Mouse (Mus musculus) monocyte, adult 2 months (primary cell): ENCODE measurements around the gene Sult6b2.
A peak's percentile ranks its signal among the peaks of the same experiment; 100 is the strongest.

Source experiments
- DNase-seq, 2 experiments: peaks; one replicate each; pipeline ENCODE4 v3.0.0; 2022; ENCODE audit warnings: low spot score in 2 of 2, low read depth in 1 of 2

Gene Sult6b2

DNA sequence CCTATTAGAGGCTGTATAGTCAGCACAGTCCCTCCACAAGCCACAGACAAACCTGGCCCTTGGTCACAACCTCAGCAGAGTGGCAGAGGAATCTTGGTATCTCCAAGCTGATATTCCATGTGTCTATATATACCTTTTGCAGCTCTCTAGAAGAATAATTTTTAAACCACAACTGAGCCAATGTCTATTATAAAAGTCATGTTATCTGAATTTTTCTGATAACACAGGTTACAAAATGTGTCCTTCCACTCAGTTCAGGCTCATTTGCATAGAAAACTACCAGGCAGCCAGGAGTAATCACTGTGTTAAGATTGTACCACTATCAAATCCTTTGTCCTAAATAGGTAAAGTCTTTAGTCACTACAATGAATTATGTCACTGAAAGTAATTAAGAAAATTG is at the start of gene Sult6b2:
Gene Sult6b2 (minus strand): TSS at position 101 of the 400 bp plus-strand sequence.
- no peak for DNase-seq

DNA sequence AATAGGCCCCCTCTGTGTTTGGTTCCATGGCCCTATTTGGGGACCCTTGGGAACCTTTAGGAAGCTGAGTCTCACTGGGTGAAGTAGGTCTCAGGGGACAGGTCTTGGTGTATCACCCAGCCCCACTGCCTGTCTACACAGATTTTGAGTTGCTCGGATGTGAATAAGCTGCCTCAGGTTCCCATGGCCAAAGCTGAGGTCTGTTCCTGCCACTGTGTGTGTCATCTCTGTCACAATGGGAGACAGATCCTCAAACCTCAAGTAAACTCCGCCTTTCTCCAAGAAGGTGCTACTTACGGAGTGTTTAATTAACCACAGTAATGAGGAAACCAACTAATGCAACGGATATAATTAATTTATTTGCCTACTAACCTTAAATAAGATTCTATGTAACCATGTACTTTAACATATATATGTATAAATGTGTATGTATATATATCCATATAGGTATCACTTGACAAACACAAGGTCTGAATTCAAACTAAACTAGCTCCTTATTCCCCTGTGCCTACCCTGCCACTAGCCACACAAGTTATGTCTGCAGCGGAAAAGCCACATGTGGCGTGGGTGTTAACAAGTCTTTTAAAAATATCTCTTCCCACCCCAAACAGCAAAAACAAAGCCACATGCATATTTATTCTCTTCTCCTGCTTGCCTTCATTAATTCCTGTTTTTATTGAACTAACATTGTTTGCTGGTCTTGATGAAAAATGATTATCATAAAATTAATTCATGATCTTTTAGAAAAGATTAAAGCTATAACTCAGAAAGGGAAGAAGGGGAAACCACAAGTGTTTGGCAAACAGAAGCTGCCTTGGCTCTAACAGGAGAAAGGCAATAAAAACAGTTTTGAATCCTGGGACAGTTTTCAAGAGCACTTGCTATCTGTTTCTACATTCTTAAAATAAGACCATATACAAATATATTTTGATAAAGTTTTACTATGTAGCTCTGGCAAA is 48.4 kb upstream of the Sult6b2 start:
- DNase-seq, result no peak

DNA sequence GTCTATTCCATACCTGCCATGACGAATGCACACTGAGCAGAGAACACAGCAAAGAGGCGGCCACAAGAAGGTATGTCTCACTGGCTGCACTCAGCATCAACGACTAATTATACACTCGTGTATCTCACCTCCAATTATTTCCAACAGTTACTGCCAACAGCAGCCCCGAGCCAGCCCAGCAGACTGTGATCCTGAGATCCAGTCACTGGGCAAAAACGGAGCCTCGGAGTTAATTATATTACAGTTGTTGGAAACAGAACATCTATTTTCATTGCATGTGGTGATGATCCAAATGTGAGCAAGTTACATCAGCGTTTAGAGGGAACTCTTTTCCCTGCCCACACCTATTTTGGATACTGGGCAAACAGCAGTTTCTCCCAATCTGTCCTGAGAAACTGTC is 46.1 kb upstream of the Sult6b2 start:
- DNase-seq, result no peak

DNA sequence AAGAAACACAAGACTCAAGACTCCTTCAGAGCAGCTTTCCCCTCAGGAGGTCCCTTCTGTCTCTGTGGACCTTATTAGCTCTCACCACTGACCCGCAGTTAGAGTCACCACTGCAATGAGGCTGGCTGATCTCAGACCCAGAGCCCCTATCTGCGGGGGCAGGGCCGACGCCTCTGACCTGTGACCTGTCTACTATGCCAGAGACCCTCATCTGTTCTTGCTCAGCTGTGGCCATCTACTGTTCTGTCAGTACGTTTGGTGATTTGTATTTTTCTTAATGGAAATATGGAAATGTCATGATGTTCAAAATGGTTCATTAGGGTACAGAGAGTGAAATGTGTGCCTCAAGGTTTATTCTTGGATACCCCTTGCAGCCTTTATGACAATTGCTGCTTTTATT is 45.0 kb upstream of the Sult6b2 start:
- no peak for DNase-seq

DNA sequence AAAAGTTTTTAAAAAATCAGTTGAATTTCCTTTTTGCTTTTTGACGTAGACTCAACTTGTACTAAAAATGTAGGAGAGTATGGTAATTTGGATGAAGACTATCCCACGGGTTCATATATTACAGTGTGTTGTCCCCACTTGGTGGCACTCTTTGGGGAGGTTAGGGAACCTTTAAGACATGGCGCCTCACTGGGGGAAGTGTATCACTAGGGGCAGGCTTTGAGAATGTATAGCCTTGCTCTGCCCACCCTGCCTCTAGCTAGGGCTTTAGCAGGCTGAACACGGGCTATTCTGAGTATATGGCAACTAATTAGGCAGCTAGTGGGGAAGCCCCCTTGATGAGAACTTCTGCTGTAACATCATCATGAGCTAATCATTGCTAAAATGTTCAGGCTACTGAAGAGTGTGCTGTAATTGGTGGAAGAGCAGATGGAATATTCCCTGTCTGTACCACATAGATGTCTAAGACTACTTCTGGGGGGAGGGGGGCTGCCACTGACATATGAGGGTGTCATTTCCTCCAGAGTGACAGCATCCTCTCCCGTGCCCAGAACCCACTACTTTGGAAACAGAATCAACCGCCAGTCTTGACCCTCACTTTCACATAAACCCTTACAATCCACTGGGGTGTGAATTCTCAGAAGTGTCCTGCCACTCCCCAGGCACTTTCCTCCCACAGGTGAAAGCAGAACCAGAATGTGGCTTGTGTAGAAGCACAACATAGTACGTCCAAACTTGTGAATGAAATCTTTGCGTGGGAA is 43.8 kb upstream of the Sult6b2 start:
- DNase-seq, result no peak

DNA sequence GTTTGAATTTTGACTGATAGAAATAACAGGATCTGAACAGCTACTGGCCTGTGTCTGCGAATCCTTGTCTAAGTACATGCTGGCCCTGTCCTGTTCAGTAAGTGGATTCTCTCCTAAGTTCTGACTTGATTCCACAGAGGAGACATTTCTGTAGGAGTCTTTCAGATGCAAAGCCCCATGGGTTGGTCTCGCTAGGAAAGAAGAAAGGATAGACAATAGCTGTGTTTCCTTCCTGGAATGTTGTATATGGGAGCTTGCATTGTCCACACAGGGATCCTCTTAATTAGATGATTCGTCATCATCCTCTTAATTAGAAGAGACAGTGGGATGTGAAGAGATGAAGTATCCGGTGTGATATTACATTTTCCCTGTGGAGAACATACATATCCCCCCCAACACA is 42.6 kb upstream of the Sult6b2 start:
- no peak for DNase-seq

DNA sequence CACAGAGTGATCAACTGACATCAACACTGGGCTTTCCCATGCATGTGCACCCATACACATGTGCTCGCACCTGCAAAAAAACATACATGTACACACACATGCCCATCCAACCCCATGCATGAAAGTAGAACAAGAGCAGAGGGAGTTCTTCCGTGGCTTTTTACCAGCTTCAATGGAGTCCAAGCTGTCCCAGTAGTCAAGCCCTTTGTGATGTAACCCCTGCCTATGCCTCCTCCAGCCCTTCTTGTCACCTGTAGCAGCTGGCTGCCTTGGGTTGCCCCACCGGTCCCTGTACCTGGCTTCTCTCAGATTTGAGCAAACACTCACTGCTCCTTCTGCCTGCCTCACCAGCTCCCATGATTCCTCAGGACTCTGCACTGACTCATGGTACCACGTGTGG is 40.8 kb upstream of the Sult6b2 start:
- DNase-seq, result no peak

DNA sequence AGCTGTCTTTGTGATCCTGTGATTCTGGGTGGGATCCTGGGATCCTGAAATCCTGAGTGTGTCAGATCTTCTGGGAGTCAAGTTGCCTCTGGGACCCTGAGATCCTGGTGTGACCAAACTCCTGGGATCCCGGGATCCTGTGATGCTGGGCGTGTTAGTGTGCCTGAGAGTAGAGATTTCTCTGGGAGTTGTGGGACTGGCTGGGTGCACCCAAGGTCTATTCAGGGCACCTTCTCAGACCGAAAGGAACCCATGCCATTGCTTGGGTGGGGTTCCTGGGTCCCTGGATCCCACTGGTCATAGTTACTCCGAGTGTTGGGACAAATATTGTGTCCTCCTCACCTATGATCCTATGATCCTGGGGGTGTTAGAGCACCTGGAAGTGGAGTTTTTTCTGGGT is 39.8 kb upstream of the Sult6b2 start:
- DNase-seq, result no peak

DNA sequence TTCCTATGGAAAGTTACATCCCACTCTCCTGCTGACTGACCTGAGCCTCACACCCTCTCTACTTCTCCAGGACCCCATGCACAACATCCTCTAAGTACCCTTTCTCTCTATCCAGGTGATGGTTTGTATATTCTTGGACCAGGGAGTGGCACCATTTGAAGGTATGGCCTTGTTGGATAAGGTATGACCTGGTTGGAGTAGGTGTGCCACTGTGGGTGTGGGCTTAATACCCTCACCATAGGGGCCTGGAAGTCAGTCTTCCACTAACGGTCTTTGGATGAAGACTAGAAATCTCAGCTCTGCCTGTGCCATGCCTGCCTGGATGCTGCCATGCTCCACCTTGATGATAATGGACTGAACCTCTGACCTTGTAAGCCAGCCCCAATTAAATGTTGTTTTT is 34.2 kb upstream of the Sult6b2 start:
- no peak for DNase-seq

DNA sequence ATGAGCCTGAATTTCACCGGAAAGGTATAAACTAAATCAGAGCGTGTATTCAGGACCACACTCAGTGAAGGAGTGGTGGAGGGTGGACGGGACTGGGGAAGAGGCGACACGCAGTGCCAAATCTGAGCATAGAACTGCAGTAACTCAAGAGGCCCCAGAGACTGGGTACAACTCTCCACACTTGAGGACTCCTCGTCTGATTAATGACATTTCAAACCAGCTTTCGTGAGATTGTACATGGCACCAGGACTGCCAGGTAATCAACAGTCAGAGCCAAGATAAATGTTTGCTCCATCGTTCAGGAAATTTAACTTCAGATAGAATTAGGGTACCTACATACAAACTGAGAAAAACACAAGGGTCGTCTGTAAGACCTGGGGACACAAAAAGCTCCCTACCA is 33.0 kb upstream of the Sult6b2 start:
- no peak for DNase-seq

DNA sequence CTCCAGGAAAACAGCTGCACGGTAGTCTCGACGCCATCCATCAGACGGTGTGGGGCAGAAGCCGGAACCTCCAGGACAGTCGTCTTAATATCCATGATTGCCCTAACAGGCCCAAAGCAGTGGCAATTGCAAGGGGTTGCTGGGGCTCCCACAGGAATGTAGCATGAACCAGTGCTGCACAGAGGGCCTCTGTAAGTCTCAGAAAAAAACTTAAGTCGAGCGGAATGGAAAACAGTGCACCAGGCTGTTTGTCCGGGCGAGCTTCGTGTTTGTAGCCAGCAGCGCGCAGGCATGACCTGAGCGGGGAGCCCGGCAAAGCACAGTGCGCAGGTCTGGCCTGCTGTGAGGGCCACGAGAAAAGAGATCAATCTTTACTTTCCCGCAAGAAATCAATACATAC is 31.4 kb upstream of the Sult6b2 start:
- DNase-seq, result no peak

DNA sequence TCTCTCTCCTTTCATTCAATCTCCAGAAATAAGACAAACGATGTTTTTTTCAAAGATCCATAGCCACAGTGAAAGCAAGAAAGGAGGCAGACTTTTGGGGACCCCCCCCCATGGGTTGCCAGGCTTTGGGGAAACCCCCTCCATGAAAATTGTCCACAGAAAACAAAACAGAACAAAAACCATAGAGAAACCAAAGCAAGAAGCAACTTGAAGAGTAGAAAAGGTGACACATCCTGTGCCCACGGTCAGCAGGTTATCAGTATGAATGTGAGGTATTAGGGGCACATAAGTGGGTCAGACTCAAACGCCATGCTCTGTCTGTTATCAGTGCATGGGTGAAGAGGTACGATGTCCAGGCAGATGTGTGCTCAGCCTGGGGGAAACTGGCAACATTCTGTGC is 30.6 kb upstream of the Sult6b2 start:
- no peak for DNase-seq

DNA sequence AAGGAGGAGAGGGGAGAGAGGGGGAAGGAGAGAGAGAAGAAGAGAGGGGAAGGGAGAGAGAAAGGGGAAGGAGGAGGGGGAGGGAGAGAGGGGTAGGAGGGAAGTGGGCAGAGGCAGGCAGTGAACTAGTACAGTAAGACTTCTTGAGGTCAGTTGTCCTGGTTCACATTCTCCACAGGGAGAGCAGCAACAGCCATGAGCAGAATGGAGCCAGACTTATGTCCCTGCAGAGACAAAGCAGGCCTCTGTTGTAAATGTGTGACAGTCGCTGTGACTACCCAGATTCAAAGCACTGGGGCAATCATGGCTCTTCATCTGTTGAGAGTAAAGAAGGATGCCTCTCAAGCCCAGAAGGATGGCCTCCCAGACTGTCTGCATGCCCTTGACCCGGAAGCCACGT is 27.4 kb upstream of the Sult6b2 start:
- DNase-seq, result no peak

DNA sequence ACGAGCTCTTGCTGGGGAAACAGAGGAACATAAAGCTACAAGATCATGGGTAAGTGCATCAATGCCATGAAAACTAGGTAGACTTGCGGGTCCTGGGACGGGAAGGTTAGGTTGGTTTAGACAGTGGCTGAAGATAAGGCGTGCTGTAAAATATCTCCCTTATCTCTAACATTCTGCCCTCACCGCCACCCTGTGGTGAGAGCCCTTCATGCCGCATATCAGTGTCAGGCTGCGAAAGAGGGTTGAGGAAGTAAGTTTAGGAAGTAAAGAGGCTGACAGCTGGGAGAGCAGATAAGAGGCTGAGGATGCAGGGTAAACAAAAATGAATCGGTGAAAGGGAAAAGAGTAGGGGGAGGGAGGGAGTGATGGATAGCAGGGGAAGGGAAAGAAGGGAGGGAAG is 26.9 kb upstream of the Sult6b2 start:
- no peak for DNase-seq

DNA sequence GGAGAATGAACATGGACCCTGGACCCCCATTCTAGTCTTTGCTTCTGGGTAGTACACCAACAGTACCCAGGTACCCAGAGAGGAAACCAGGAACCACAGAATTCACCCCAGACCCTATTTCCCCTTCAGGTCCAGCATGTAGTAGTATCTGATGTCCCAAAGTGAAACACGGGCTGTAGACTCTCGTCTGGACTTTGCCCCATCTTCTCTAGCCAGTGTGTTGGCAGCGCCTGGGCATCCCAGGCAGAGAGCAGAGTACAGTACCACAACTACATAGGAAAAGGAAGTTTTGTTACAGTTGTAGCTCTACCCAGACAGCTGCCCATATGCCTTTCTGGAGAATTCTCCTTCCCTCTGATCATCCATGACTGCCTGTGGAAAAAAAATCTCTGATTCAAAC is 25.9 kb upstream of the Sult6b2 start:
- DNase-seq, result no peak

DNA sequence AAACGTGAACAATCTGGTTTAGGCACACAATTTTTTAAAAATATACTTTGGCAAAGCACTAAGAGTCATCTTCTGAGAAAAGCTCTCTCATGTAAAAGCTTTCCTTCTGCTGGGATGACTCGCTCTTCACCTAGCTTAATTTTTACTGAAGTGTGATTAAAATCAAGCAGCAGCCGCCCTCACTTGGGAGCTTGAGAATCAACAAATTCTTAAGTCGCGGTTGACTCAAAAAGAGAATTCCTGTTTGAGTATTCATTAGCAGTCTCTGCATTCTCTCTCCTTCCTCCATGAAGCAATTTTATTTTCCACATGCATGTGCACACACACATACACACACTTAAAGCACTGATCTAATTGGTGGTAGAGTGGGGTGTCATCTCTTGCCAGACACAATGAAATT is 21.1 kb upstream of the Sult6b2 start:
- DNase-seq, result no peak

DNA sequence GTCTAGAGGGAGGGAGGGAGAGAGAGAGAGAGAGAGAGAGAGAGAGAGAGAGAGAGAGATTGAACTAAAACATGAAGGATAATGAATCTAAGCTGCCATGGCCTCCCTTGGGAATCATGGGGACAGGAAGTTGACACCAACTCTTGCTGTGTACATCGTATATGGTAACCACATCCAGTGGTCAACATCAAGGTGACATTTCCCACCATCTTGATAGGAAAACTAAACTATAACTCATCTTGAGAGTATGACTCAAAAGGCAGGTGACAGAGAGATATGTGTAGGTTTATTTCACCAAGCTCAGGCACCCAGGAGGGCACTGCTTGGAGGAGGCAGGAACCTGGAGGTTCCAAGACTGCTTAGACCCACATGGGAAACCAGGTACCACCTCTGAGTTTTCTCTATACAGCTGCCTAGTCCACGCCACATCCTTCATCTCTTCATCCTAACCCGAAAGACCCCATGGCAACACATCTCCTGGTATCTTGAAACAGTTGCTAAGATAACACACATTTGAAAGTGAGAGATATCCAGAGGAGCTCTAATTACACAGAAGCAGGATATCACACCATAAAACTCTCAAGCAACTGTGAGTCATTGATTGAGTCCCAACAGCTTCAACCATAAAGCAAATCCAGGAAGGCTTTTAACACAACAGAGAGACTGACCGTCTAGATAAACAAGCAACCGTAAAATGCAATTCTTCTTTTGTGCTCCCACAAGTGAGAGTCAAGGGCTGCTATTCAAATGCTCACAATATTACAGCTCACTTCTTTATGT is 18.9 kb upstream of the Sult6b2 start:
- DNase-seq, result no peak

DNA sequence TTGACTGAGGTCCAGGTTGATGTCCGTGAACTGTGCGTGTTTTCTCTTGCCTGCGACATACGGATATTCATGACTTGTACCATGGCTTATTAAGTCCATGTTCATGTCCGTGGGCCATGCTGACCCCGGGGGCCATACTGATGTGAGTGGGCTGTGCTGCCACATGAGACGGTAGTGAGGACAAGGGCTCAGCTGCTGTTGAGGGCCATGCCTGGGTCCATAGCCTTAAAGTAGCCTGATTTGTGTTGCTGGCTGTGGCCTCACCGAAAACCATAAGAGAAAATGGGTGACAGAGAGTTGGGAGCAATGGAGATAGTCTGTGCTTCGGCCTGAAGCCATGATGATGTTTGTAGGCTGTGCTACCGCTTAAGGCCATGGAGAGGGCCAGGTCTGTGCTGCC is 14.0 kb upstream of the Sult6b2 start:
- DNase-seq, result no peak

DNA sequence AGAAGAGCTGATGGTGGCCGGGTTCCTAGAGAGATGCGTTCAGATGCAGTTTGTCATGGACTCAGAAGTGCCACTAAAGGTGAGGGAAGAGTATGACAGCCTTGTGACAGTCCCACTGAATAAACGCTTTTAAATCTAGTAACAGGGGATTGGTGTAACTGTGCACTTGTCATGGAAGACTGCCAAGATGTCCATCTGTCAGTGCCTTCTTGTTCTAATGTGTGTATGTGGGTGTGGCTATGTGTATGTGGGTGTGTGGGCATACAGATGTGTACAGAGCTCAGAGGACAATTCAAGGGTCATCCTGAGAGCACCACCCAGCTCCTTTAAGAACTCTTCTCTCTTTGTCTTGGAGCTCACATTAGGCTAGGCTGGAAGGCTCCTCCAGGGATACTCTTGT is 11.2 kb upstream of the Sult6b2 start:
- no peak for DNase-seq

DNA sequence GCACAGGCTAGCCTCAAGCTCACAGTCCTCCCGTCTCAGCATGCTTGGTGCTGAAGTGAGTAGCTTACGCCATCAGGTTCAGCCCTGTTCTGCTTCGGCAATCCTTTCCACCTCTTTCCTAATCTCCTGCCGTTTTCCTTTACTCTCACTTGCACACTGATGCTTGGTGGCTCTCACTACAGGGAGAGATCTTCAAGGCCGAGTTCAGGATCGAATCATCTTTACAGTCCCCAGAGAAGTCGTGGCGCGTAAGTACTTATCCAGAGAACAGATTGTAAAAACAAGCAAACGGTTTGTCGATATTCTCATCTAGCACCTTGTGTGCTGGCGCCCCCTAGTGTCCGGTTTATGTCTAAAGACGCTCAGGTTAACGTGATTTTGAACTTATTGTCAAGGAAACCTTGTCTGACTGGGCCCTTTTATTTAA is 10.2 kb upstream of the Sult6b2 start:
- peak; percentile 27 to 54 for DNase-seq

DNA sequence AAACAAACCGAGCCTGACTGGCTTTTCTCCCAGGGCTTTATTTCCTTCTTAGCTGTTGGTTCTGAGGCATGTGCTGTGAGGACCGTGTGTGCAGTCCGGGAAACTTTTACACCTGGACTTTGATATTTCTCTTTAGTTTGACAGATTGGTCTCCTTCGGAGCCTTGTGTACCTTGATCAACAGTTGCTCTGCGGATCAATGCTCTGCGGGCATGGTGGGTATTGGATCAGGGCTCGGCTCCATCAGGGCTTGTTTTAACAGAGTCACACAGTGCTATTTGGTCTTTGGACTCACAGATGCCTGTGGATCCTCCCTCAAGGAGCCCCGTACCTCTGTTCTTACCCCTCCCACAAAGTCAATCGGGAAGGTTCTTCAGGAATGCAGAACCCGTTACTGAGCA is 9.7 kb upstream of the Sult6b2 start:
- DNase-seq, result no peak

DNA sequence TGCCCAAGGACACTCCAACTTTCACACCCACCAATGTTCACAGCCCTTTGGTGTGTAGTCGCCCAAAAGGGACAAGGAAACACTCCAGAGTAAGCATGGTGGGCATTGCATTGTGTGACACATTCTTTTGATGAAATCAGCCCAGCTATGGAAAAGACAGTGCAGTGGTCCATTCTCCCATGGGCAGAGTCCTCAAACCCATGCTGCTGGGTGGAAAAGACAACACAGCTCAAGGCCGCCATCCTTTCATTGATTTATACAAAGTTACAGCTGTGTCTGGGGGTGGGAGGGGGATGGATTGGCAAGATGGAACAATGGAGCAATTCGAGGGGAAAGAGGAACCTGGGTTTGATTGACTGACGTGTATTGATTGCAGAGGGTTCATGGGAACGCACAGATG is 8.7 kb upstream of the Sult6b2 start:
- DNase-seq, result no peak
